Mouse (Mus musculus) heart, postnatal 0 days (tissue): ENCODE data around the gene Smoc2.

Experiments
- CTCF ChIP-seq: IDR thresholded peaks from 2 replicates; pipeline ENCODE4 v1.5.1; 2016; ENCODE audit warnings: antibody characterized with exemption, control low read depth, low read depth
- EP300 ChIP-seq: IDR thresholded peaks from 2 replicates; pipeline ENCODE4 v1.6.1; 2016; ENCODE audit warnings: antibody characterized with exemption, low read depth

DNA sequence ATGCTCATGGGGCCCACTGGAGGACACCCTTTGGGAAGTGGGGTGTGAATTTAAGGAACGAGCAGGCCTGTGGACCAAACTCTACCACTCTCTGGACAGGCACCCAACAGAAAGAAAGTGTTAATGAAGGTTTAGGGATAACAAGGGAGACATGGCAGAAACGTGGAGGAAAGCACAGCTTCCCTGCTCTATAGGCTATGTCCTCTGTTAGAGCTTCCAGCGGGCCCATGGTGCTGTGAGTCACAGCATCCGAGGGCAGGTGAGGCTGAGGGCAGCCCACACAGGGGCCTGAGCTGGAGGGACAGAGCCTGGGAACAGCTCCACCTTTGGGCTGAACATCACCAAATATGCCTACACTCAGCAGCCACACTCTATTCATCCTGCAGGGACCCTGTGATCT is 66.2 kb downstream of the Smoc2 start:
- TF ChIP-seq CTCF, result no peak
- no peak for TF ChIP-seq EP300
